Mouse (Mus musculus) ovary, postnatal 36 days (tissue): ENCODE measurements at regions not wholly inside any gene's neighbourhood (a gene's known extent, or its start where the extent isn't known, plus 50 kb on each side); places are given as distances from the start of the nearest gene placed in this dataset.

Source experiments
- DNase-seq: peaks from one replicate; pipeline ENCODE4 v3.0.0; 2022; ENCODE audit warnings: low spot score, mixed read lengths

- no peak for DNase-seq
Measured at GRCm38 (mm10) chr14:102882281-102882680, 100.2 kb downstream of the Kctd12 start.

GRCm38 (mm10) chr14:102880658-102881083 lies 101.8 kb downstream of the Kctd12 start:
- DNase-seq: no peak

GRCm38 (mm10) chr14:102878572-102878971 lies 103.9 kb downstream of the Kctd12 start:
- no peak for DNase-seq

- DNase-seq: no peak
Measured at GRCm38 (mm10) chr14:102868160-102868559, 114.3 kb downstream of the Kctd12 start.

- no peak for DNase-seq
Measured at GRCm38 (mm10) chr14:102867697-102868096, 114.7 kb downstream of the Kctd12 start.

GRCm38 (mm10) chr14:102866511-102866910 lies 115.9 kb downstream of the Kctd12 start:
- no peak for DNase-seq

GRCm38 (mm10) chr14:102861694-102862093 lies 120.7 kb downstream of the Kctd12 start:
- DNase-seq: no peak

GRCm38 (mm10) chr14:102859361-102859871 lies 123.0 kb downstream of the Kctd12 start:
- DNase-seq: no peak

GRCm38 (mm10) chr14:102855264-102855840 lies 127.1 kb downstream of the Kctd12 start:
- no peak for DNase-seq

- no peak for DNase-seq
Measured at GRCm38 (mm10) chr14:102843700-102844099, 138.7 kb downstream of the Kctd12 start.

GRCm38 (mm10) chr14:102837602-102838001 lies 144.8 kb downstream of the Kctd12 start:
- DNase-seq: no peak

GRCm38 (mm10) chr14:102835118-102835769 lies 147.2 kb downstream of the Kctd12 start:
- DNase-seq: no peak

GRCm38 (mm10) chr14:102828442-102828841 lies 154.0 kb downstream of the Kctd12 start:
- no peak for DNase-seq

- DNase-seq: no peak
Measured at GRCm38 (mm10) chr14:102827756-102828384, 154.6 kb downstream of the Kctd12 start.

- no peak for DNase-seq
Measured at GRCm38 (mm10) chr14:102825525-102825924, 156.9 kb downstream of the Kctd12 start.

GRCm38 (mm10) chr14:102820663-102821062 lies 161.8 kb downstream of the Kctd12 start:
- DNase-seq: no peak

- DNase-seq: no peak
Measured at GRCm38 (mm10) chr14:102811678-102812081, 170.8 kb downstream of the Kctd12 start.

GRCm38 (mm10) chr14:102811022-102811421 lies 171.4 kb downstream of the Kctd12 start:
- no peak for DNase-seq

GRCm38 (mm10) chr14:102810121-102810921 lies 172.1 kb downstream of the Kctd12 start:
- DNase-seq: no peak

- DNase-seq: peak; percentile 18
Measured at GRCm38 (mm10) chr14:102805936-102806923, 176.2 kb downstream of the Kctd12 start.

- DNase-seq: no peak
Measured at GRCm38 (mm10) chr14:102795676-102796075, 186.8 kb downstream of the Kctd12 start.
